9 mouse cellular contexts compared by ENCODE assay signal in the genomic region with DNA sequence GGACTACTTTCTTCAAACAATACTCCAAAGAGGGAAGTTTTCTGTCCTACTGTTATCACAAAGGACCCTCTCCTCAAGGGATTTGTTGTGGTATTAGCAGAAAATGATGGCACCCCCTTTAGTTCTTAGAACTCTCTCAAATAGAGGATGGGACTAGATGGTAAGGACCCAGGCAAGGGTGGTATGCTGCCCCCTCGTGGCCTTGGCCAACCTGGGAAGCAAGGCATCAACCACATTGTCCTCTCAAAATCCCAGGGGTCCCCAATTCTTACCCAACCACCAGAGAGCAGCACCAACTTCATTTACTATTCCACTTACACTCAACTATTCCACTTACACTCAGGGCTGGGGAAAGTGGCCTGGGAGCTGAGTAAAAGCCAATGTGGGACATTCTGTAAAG. TPM values are rescaled to one million over a fixed set of nuclear protein-coding genes. Genes with fewer than 3 reads are reported as not detected.
DNase-seq lines count a peak whose midpoint lies in the region; TF ChIP-seq lines count a peak whose summit lies in the region.
"Had no signal": no experiment of that assay in that cellular context is flagged by ENCODE, and none has a peak within 500 bp of the region (broad histone marks: within the 10 kb centered on the region; RNA-seq: fewer than 3 reads in every experiment).

No protein-coding gene starts in this region.

- TF ChIP-seq POLR2A in kidney, adult 2 months (IDR thresholded peaks at IDR 0.05; ENCODE audit: low read depth, low read length): no peak
- no peak for TF ChIP-seq POLR2A in olfactory bulb, adult 2 months (IDR thresholded peaks at IDR 0.05; ENCODE audit: insufficient read depth, low read depth, low read length)

- H3K27ac ChIP-seq in kidney, adult 2 months (ENCODE audit: insufficient read depth, low read depth, low read length): no peak overlapping the region
- H3K27ac ChIP-seq in limb, embryonic 10.5 days: no peak overlapping the region
- no peak overlapping the region for H3K27ac ChIP-seq in olfactory bulb, adult 2 months (ENCODE audit: insufficient read depth, low read depth, low read length)
- H3K27ac ChIP-seq: heart, embryonic 15.5 days had no signal

- H3K4me3 ChIP-seq in kidney, adult 2 months (ENCODE audit: insufficient read depth, low read depth, low read length): no peak overlapping the region
- no peak overlapping the region for H3K4me3 ChIP-seq in limb, embryonic 10.5 days
- no peak overlapping the region for H3K4me3 ChIP-seq in olfactory bulb, adult 2 months (ENCODE audit: insufficient read depth, low read depth, low read length)
- H3K4me3 ChIP-seq: heart, embryonic 15.5 days had no signal

- no peaks in the 10 kb centered on the region for H3K9me3 ChIP-seq in limb, embryonic 10.5 days (replicated peaks)
- H3K9me3 ChIP-seq: heart, embryonic 15.5 days had no signal

- H3K27me3 ChIP-seq in kidney, adult 2 months (replicated peaks; ENCODE audit: control insufficient read depth, insufficient read depth, low read length): no peaks in the 10 kb centered on the region
- peaks cover 27% of the 10 kb centered on the region for H3K27me3 ChIP-seq in limb, embryonic 10.5 days (ENCODE audit: low read depth, poor library complexity, severe bottlenecking)

- TF ChIP-seq CTCF in kidney, adult 2 months (conservative IDR thresholded peaks at IDR 0.05; ENCODE audit: insufficient read depth, insufficient read length, low read depth, low read length): peak; percentile 81
- TF ChIP-seq CTCF in olfactory bulb, adult 2 months (IDR thresholded peaks at IDR 0.05; ENCODE audit: insufficient read depth, low read depth, low read length): peak; percentile 59

- peak; percentile 34 for DNase-seq in CD4-positive helper T cell, adult 2 months (ENCODE audit: low read depth, low spot score)
- DNase-seq in WW6 (ENCODE audit: low read depth, low spot score): peak; percentile 43
- DNase-seq in cerebellum, postnatal 36 days: peak; percentile 78 to 79
- DNase-seq in gastrocnemius, adult 8-10 months (ENCODE audit: low spot score in 2 of 2): peak; percentile 56 to 59
- peak; percentile 68 for DNase-seq in kidney, adult 2 months
- DNase-seq in limb, embryonic 10.5 days (ENCODE audit: low spot score): peak; percentile 79
- peak; percentile 49 to 77 for DNase-seq in thymus, postnatal 10 days (ENCODE audit: low spot score in 2 of 2)

- WGBS in kidney, adult 2 months: 0% methylated on average over 1 of the region's 1 CpGs
- 0% methylated on average over 1 of the region's 1 CpGs for WGBS in limb, embryonic 10.5 days
- WGBS in olfactory bulb, adult 2 months: 0% methylated on average over 1 of the region's 1 CpGs

- H3K36me3 ChIP-seq in kidney, adult 2 months (ENCODE audit: control insufficient read depth, insufficient read depth, low read length): peaks cover 17% of the 10 kb centered on the region
- peaks cover 41% of the 10 kb centered on the region for H3K36me3 ChIP-seq in limb, embryonic 10.5 days

- H3K4me1 ChIP-seq in kidney, adult 2 months (ENCODE audit: control insufficient read depth, insufficient read depth, low read length): no peaks in the 10 kb centered on the region
- H3K4me1 ChIP-seq in limb, embryonic 10.5 days: no peaks in the 10 kb centered on the region
- H3K4me1 ChIP-seq in olfactory bulb, adult 2 months (ENCODE audit: control insufficient read depth, insufficient read depth, low read length): no peaks in the 10 kb centered on the region
- H3K4me1 ChIP-seq: heart, embryonic 15.5 days had no signal

RNA-seq across cellular contexts. Expression of a gene that starts 6.9 kb away (rescaled TPM):
- 10 to 100 TPM; 11.1 to 21.9 (median 13.6) TPM for total RNA-seq in gastrocnemius, adult 8-10 months (2022)
- polyA plus RNA-seq in kidney, adult 2 months (2012; rRNA removed): 0.86 and 1.0 TPM in 2 replicates
- 3.0 and 6.9 TPM in 2 replicates for polyA plus RNA-seq in limb, embryonic 10.5 days (2016; fragmentation: Nextera tagmentation; extraction: Ambion mirVana)
- not detected in 2 replicates for polyA plus RNA-seq in olfactory bulb, adult 2 months (2012; ENCODE audit: insufficient read depth, insufficient read length, low replicate concordance, missing spikeins)
